15 mouse cellular contexts compared by ENCODE assay signal in the genomic region with DNA sequence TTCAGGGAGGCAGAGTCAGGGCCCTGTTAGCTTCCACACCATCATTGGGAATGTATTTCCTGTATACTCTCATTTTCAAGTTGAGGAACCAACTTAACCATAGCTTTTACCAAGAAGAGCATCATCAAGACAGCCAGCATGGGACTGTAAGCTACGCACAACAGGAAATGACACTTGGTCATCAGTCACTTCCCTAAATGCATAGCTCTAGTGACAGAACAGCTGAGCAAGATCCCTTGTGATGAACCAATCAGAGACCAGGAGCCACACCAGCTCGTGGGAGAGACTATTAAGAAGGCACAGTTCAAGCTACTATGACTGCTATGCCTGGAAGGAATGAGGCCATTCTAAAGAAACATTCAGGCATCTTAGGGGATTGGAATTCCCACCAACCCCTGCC.
DNase-seq lines count a peak whose midpoint lies in the region; ATAC-seq lines count a peak whose summit lies in the region.
"Had no signal": no experiment of that assay in that cellular context is flagged by ENCODE, and none has a peak within 500 bp of the region (broad histone marks: within the 10 kb centered on the region; RNA-seq: fewer than 3 reads in every experiment).

No protein-coding gene starts in this region.

- H3K27ac ChIP-seq in lung, embryonic 16.5 days (ENCODE audit: low read length) = no peak overlapping the region
- H3K27ac ChIP-seq: embryonic facial prominence, embryonic 13.5 days; forebrain, embryonic 10.5 days; liver, embryonic 12.5 days had no signal

- no peaks in the 10 kb centered on the region for H3K36me3 ChIP-seq in lung, embryonic 16.5 days (ENCODE audit: control insufficient read depth, insufficient read depth, low read length)
- H3K36me3 ChIP-seq: embryonic facial prominence, embryonic 13.5 days; forebrain, embryonic 10.5 days; liver, embryonic 12.5 days had no signal

- no peak overlapping the region for H3K9ac ChIP-seq in lung, embryonic 16.5 days (ENCODE audit: low read length)
- H3K9ac ChIP-seq: embryonic facial prominence, embryonic 13.5 days; liver, embryonic 12.5 days had no signal

- no peak overlapping the region for H3K4me3 ChIP-seq in lung, embryonic 16.5 days (ENCODE audit: low read length)
- H3K4me3 ChIP-seq: embryonic facial prominence, embryonic 13.5 days; forebrain, embryonic 10.5 days; liver, embryonic 12.5 days; megakaryocyte, embryonic 14.5 days had no signal

- 45% methylated on average over 2 of the region's 2 CpGs for WGBS in lung, embryonic 16.5 days

- DNase-seq in lung, postnatal 10 days = no peak
- no peak for DNase-seq in heart, postnatal 4 days
- no peak for DNase-seq in adrenal gland, postnatal 10 days
- DNase-seq: cerebellum, adult 11-12 months; kidney, adult 9 months had no signal

- no peaks in the 10 kb centered on the region for H3K27me3 ChIP-seq in lung, embryonic 16.5 days (ENCODE audit: control insufficient read depth, insufficient read depth, low read depth, low read length)
- H3K27me3 ChIP-seq: embryonic facial prominence, embryonic 13.5 days; liver, embryonic 12.5 days had no signal

- no peaks in the 10 kb centered on the region for H3K9me3 ChIP-seq in lung, embryonic 16.5 days (ENCODE audit: control insufficient read depth, low read length)
- H3K9me3 ChIP-seq: embryonic facial prominence, embryonic 13.5 days; forebrain, embryonic 10.5 days; liver, embryonic 12.5 days; megakaryocyte, embryonic 14.5 days had no signal

- peaks cover 9% of the 10 kb centered on the region for H3K4me1 ChIP-seq in lung, embryonic 16.5 days (replicated peaks; ENCODE audit: control insufficient read depth, insufficient read depth, low read length)
- H3K4me1 ChIP-seq: liver, embryonic 12.5 days had no signal

- 0 out of 2 replicates have a peak, but pooled peaks have one; percentile 39 for ATAC-seq in lung, embryonic 16.5 days (ENCODE audit: low read depth)
- ATAC-seq in CD4-positive, CD25-positive, alpha-beta regulatory T cell, adult 4 months = peak; percentile 84
- peak; percentile 91 for ATAC-seq in common myeloid progenitor, adult 5-6 weeks (replicated peaks; ENCODE audit: low read depth, poor library complexity, severe bottlenecking)
- peak; percentile 93 for ATAC-seq in monocyte, adult 5-6 weeks (replicated peaks; ENCODE audit: insufficient number of reproducible peaks, low FRiP score, low TSS enrichment, poor library complexity, severe bottlenecking)
- no peak for ATAC-seq in erythroid progenitor cell, adult 5-6 weeks (replicated peaks; ENCODE audit: low FRiP score, poor library complexity, severe bottlenecking)
- ATAC-seq: hindbrain, embryonic 16.5 days; liver, embryonic 12.5 days had no signal

- H3K4me2 ChIP-seq in lung, embryonic 16.5 days (ENCODE audit: low read depth, low read length) = no peak overlapping the region
- H3K4me2 ChIP-seq: embryonic facial prominence, embryonic 13.5 days; liver, embryonic 12.5 days had no signal
